Mouse (Mus musculus) embryonic facial prominence, embryonic 10.5 days (tissue): ENCODE measurements at regions not wholly inside any gene's neighbourhood (a gene's known extent, or its start where the extent isn't known, plus 50 kb on each side); places are given as distances from the start of the nearest gene placed in this dataset.

Source experiments
- DNase-seq: peaks from one replicate; pipeline ENCODE4 v3.0.0-alpha.2; 2017; ENCODE audit warnings: low spot score
- H3K27ac ChIP-seq: fragments of 300-500 bp; sonication (generic); replicated peaks from 2 replicates; pipeline ENCODE4 v1.5.1; 2016; ENCODE audit warnings: mild to moderate bottlenecking
- H3K27me3 ChIP-seq: fragments of 300-500 bp; sonication (generic); replicated peaks from 2 replicates; pipeline ENCODE4 v1.6.1; 2016; ENCODE audit warnings: low read depth, mild to moderate bottlenecking; ENCODE audit not compliant: poor library complexity, severe bottlenecking
- H3K36me3 ChIP-seq: fragments of 300-500 bp; sonication (generic); replicated peaks from 2 replicates; pipeline ENCODE4 v1.6.1; 2016; ENCODE audit warnings: mild to moderate bottlenecking, moderate library complexity
- H3K4me1 ChIP-seq: fragments of 300-500 bp; sonication (generic); 2 replicates; pipeline ENCODE4 v1.6.1; 2016
- H3K4me3 ChIP-seq: fragments of 300-500 bp; sonication (generic); 2 replicates; pipeline ENCODE4 v1.5.1; 2016; ENCODE audit warnings: mild to moderate bottlenecking, moderate library complexity
- H3K9me3 ChIP-seq: fragments of 300-500 bp; sonication (generic); 2 replicates; pipeline ENCODE4 v1.6.1; 2016; ENCODE audit warnings: mild to moderate bottlenecking
- WGBS: fragments of 180-500 bp; shearing (Covaris S2); methylation state at CpG from one replicate; pipeline ENCODE4 v1.1.7; 2016; 5-methylcytosine and 5-hydroxymethylcytosine counted together

GRCm38 (mm10) chr2:9669621-9670020 is 211.4 kb upstream of the 4930412O13Rik start:
- DNase-seq = no peak
- H3K4me1 ChIP-seq = no peaks in the 10 kb centered on the region
- no peak overlapping the region for H3K4me3 ChIP-seq
- no peaks in the 10 kb centered on the region for H3K9me3 ChIP-seq
- WGBS = 85% methylated on average over 4 of the region's 4 CpGs
- no peak overlapping the region for H3K27ac ChIP-seq
- H3K27me3 ChIP-seq = no peaks in the 10 kb centered on the region
- no peaks in the 10 kb centered on the region for H3K36me3 ChIP-seq

DNA sequence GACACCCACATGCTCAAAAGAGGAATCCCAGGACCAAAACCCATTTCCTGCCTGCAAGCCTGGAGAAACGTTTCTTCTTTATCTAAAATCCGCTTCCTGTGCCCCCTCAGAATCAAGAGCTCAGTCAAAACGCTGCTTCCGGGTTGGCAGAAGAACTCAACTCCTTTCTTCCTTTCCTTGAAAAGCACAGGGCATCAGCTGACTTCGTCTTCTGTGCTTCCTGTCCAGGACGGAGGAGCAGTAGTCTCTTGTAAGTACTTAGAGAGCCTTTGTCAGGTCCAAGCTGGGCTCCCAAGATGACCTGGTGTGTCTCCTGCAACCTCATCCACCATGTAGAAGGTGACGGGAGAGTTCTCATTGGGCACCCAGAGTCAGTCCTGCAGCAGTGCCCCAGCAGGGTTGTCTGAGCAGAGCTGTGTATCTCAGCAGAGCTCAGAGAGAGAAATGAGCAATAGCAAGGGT is 199.3 kb upstream of the 4930412O13Rik start:
- no peaks in the 10 kb centered on the region for H3K27me3 ChIP-seq
- H3K9me3 ChIP-seq = no peaks in the 10 kb centered on the region
- no peaks in the 10 kb centered on the region; the same call in 1 of the 2 replicates for H3K4me1 ChIP-seq
- no peak for DNase-seq
- 64% methylated on average over 7 of the region's 7 CpGs for WGBS
- H3K4me3 ChIP-seq = no peak overlapping the region
- H3K36me3 ChIP-seq = no peaks in the 10 kb centered on the region
- no peak overlapping the region for H3K27ac ChIP-seq

- Histone ChIP-seq H3K36me3 (no peaks in the 10 kb centered on the region), H3K9me3 (no peaks in the 10 kb centered on the region), H3K4me3 (no peak overlapping the region), H3K4me1 (no peaks in the 10 kb centered on the region; the same call in 1 of the 2 replicates), H3K27me3 (no peaks in the 10 kb centered on the region), H3K27ac (no peak overlapping the region)
- no peak for DNase-seq
- 92% methylated on average over 2 of the region's 2 CpGs for WGBS
Observed at GRCm38 (mm10) chr2:9683673-9684210, 197.3 kb upstream of the 4930412O13Rik start.

DNA sequence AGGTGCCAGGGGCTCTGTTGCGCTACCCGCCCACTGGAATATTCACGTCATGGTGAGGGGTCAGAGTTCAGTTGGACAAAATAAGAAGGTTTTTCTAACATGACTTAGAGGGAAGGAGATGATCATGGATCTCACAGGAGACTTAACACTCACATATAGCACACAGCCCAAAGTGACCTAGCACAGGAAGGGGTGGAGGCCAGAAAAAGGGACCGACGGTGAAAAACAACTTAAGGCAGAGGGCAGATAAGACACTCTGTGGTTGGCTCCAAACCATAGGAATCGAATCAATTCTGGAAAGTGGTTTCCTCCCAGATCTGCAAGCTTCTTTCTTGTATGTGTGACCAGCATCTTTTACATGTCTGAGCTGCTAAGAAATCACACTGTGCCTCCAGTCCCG is 192.9 kb upstream of the 4930412O13Rik start:
- Histone ChIP-seq H3K9me3 (no peaks in the 10 kb centered on the region), H3K36me3 (no peaks in the 10 kb centered on the region), H3K27ac (no peak overlapping the region), H3K4me3 (no peak overlapping the region), H3K27me3 (no peaks in the 10 kb centered on the region), H3K4me1 (0 out of 2 replicates have a peak, but pooled peaks cover 3% of the 10 kb centered on the region)
- 90% methylated on average over 7 of the region's 7 CpGs for WGBS
- no peak for DNase-seq

- WGBS = 88% methylated on average over 5 of the region's 5 CpGs
- H3K9me3 ChIP-seq = no peaks in the 10 kb centered on the region
- no peaks in the 10 kb centered on the region for H3K36me3 ChIP-seq
- H3K4me3 ChIP-seq = no peak overlapping the region
- no peak overlapping the region for H3K27ac ChIP-seq
- H3K4me1 ChIP-seq = 0 out of 2 replicates have a peak, but pooled peaks cover 3% of the 10 kb centered on the region
- no peaks in the 10 kb centered on the region for H3K27me3 ChIP-seq
- no peak for DNase-seq
Observed at GRCm38 (mm10) chr2:9689518-9689917, 191.5 kb upstream of the 4930412O13Rik start.

DNA sequence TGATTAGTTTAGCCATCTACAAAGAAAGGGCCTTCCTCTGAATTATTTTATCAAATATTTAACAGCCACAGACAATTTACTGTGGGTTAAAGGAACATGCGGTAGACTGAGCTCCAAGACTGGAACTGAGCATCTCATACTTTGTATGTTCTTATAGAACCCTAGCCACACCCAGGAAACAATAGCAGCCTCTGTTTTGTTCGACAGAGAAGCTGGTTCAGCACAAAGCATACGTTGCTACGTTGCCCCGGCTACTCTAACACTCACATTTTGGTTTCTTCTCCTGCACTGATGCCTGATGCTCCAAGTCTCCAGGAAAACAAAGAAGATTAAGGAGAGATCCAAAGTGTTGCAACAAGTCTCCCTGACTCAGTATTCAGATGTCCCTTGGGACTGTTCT is 189.5 kb upstream of the 4930412O13Rik start:
- no peaks in the 10 kb centered on the region for H3K27me3 ChIP-seq
- H3K27ac ChIP-seq = no peak overlapping the region
- no peaks in the 10 kb centered on the region for H3K36me3 ChIP-seq
- DNase-seq = no peak
- H3K4me3 ChIP-seq = no peak overlapping the region
- WGBS = 77% methylated on average over 5 of the region's 5 CpGs
- H3K9me3 ChIP-seq = no peaks in the 10 kb centered on the region
- H3K4me1 ChIP-seq = 0 out of 2 replicates have a peak, but pooled peaks cover 3% of the 10 kb centered on the region

DNA sequence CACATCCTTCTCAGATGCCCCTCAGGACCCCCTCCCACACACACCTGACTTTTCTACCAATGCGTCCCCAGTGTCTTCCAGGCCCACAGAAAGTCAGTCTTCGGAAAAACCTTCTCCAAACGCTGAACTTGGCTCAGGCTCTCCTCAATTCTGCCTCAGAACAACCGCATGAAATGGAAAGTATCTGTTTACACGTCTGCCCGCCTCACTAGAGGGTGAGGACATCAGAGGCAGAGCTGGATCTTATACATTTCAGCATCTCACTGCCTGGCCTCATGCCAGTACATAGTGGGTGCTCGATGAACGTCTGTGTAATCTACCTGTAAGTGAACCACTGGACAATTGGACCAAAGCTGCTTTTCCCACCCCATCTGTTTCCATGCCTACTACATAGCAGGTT is 189.1 kb upstream of the 4930412O13Rik start:
- 0 out of 2 replicates have a peak, but pooled peaks cover 3% of the 10 kb centered on the region for H3K4me1 ChIP-seq
- no peak for DNase-seq
- 79% methylated on average over 8 of the region's 8 CpGs for WGBS
- no peaks in the 10 kb centered on the region for H3K36me3 ChIP-seq
- H3K27ac ChIP-seq = no peak overlapping the region
- H3K4me3 ChIP-seq = no peak overlapping the region
- no peaks in the 10 kb centered on the region for H3K27me3 ChIP-seq
- no peaks in the 10 kb centered on the region for H3K9me3 ChIP-seq

GRCm38 (mm10) chr2:9693351-9693750 is 187.7 kb upstream of the 4930412O13Rik start:
- H3K27ac ChIP-seq = no peak overlapping the region
- 71% methylated on average over 9 of the region's 9 CpGs for WGBS
- H3K36me3 ChIP-seq = no peaks in the 10 kb centered on the region
- no peaks in the 10 kb centered on the region for H3K27me3 ChIP-seq
- DNase-seq = no peak
- H3K9me3 ChIP-seq = no peaks in the 10 kb centered on the region
- H3K4me1 ChIP-seq = 0 out of 2 replicates have a peak, but pooled peaks cover 3% of the 10 kb centered on the region
- no peak overlapping the region for H3K4me3 ChIP-seq

DNA sequence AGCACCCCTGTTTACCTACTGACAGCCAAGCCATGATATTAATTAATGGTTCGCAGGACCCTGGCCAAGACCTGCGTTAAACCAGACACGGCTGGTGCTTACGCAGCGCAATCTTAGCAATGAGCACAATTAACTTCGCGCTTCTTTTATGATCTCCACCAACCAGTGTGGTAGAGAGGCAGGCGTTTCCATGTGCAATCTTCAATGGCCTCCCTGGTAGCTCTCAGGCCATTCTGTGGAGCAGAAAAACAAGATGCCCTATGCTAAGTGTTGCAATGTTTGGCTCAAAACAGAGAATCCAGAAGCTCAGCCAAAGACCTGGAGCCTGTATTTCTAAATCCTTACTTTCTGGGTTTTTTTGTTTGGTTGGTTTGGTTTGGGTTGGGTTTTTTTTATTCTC is 186.9 kb upstream of the 4930412O13Rik start:
- Histone ChIP-seq H3K27ac (no peak overlapping the region), H3K4me3 (no peak overlapping the region), H3K36me3 (no peaks in the 10 kb centered on the region), H3K9me3 (no peaks in the 10 kb centered on the region), H3K27me3 (no peaks in the 10 kb centered on the region), H3K4me1 (0 out of 2 replicates have a peak, but pooled peaks cover 3% of the 10 kb centered on the region)
- no peak for DNase-seq
- 96% methylated on average over 8 of the region's 8 CpGs for WGBS

- H3K36me3 ChIP-seq = no peaks in the 10 kb centered on the region
- H3K4me1 ChIP-seq = no peaks in the 10 kb centered on the region
- H3K4me3 ChIP-seq = no peak overlapping the region
- 74% methylated on average over 6 of the region's 6 CpGs for WGBS
- no peaks in the 10 kb centered on the region for H3K27me3 ChIP-seq
- DNase-seq = no peak
- no peaks in the 10 kb centered on the region for H3K9me3 ChIP-seq
- H3K27ac ChIP-seq = no peak overlapping the region
Observed at GRCm38 (mm10) chr2:9697591-9698345, 183.3 kb upstream of the 4930412O13Rik start.

- H3K36me3 ChIP-seq = no peaks in the 10 kb centered on the region
- 80% methylated on average over 3 of the region's 3 CpGs for WGBS
Observed at GRCm38 (mm10) chr2:9704266-9704665, 176.8 kb upstream of the 4930412O13Rik start.

DNA sequence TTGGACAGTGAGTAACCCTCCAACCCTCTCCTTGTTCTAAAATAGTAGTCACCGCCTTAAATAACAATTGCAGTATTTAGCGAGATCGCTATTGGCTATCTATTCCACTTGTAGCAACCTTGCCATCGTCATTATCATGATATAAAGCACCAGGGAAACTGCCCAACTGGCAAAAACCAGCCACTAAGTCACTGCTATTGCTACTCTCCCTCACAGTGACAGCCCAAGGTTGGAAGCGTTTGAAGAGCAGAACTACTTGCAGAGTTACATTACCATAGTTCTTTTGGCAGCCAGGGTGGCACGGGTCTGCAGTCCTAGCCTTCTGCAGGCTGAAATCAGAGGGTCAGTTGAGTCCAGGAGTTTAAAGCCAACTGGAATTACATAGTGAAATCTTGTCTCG is 171.6 kb upstream of the 4930412O13Rik start:
- H3K36me3 ChIP-seq = no peaks in the 10 kb centered on the region
- no peak for DNase-seq
- no peaks in the 10 kb centered on the region for H3K27me3 ChIP-seq
- H3K4me1 ChIP-seq = no peaks in the 10 kb centered on the region
- H3K9me3 ChIP-seq = no peaks in the 10 kb centered on the region
- no peak overlapping the region for H3K4me3 ChIP-seq
- no peak overlapping the region for H3K27ac ChIP-seq
- 87% methylated on average over 7 of the region's 7 CpGs for WGBS

More at GRCm38 (mm10) chr2:9704266-9704665, 176.8 kb upstream of the 4930412O13Rik start:
- no peaks in the 10 kb centered on the region for H3K9me3 ChIP-seq
- no peaks in the 10 kb centered on the region for H3K27me3 ChIP-seq
- DNase-seq = no peak
- no peak overlapping the region for H3K27ac ChIP-seq
- H3K4me1 ChIP-seq = no peaks in the 10 kb centered on the region
- no peak overlapping the region for H3K4me3 ChIP-seq

DNA sequence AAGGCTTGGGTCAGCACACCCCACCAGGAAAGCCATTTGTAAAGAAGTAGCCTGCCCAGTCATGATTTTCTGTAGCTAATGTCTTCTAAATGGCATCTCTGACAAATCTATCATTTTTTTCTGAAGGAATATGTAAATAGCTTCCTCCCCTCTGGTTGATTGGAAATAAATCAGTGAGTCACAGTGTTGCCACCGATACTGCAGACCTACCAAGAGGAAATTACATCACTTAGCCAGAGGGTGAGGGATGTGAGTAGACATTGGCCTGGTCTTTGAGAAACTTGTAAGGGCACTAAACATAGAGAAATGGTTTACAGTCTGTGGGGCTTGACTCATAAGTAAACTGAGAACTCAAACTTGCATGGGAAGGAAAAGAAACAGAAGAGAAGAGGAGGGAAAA is 163.1 kb upstream of the 4930412O13Rik start:
- Histone ChIP-seq H3K9me3 (no peaks in the 10 kb centered on the region), H3K27me3 (no peaks in the 10 kb centered on the region), H3K27ac (no peak overlapping the region), H3K4me3 (no peak overlapping the region), H3K4me1 (no peaks in the 10 kb centered on the region), H3K36me3 (no peaks in the 10 kb centered on the region)
- no peak for DNase-seq
- WGBS = 77% methylated on average over 1 of the region's 1 CpGs
